Mouse (Mus musculus) cerebellum, adult 8-10 months (tissue): ENCODE measurements around the gene Pnpla6.

Experiments
- DNase-seq: peaks from one replicate; pipeline ENCODE4 v3.0.0; 2022

Gene Pnpla6

DNA sequence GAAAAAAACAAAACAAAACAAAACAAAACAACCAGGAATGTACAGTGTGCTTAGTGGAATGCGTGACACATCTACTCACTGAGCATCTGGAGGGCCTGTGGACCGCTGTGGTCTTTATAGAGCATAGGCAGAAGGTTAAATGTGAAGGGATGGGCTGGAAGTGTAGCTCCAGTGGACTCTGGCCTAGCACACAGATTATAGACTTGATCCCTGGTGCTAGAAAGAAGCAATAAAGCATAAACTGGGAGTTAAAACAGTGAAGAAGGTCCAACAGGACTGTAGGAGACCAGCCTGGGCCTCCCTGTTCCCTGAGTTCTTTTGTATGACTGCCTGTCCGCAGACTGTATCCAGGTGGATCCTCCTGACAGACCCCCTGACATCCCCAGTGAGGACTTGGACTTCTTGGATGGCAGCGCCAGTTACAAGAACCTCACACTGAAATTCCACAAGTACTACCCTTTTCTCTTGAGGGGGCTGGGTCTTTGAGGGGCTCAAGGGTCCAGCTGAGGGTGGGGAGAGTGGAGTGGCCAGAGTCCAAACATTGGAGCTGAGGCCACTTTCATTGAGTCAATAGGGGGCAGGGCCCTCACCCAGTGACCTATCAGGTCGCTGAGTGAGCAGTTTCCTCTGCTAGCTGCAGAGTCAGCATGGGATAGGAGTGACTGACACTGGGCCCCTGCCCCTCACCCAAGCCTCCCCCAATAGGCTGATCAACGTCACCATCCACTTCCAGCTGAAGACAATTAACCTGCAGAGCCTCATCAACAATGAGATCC is 7.0 kb upstream of the Pnpla6 start:
- DNase-seq: no peak

DNA sequence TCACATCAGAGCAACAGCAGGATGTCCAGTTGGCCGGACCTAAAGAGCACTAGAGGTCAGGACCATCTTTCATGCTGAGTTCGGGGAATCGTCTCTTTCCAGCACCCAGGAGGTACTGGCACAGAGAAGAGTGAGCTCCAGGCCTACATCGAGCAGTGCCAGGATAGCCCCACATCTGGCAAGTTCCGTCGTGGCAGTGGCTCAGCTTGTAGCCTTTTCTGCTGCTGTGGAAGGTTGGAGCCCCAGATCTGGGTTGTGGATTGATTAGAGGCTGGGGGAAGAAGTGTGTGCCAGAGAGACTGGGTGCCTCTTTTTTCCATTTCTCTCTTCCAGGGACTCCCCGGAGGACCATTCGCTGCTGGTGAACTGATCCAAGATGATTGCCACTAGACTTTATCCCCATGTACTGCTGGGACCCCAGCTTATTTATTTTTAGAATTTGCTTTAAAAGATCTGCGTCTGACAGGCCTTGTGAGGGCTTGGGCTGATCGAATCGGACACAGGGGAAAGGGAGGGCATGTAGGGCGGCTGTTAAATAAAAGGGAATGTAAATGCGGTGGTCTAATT is 420 bp upstream of the Pnpla6 start:
- DNase-seq: peak; percentile 50

DNA sequence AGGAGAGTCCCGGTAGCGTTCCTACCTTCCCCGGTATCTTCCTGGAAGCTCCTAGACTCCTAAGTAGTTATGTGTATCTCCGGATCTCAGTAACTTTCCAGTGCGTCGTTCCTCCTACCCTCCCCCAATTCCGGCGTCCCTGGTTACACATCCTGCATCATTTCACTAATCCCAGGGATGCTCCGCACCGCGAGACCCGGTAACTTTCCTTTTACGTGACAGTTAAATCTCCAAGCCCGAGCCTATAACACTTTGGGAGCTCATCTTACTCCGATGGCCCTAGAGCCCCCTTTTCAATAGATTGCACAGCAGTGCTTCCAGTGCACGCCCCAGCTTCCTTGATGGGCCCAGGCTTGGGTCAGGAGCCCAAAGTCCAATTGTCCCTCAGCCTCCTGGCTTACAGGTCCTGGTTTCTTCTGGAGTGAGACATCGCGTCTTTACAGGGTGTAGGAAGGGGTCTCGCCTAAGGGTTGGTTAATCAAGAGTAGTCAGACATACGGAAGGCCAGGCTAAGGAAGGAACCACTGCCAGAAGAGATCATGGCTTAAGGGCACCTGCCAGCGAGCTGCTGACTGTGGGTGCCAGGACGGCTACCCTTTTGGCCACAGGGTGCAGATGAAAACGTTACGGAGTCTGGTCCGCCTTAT is 710 bp downstream of the Pnpla6 start:
- no peak for DNase-seq

DNA sequence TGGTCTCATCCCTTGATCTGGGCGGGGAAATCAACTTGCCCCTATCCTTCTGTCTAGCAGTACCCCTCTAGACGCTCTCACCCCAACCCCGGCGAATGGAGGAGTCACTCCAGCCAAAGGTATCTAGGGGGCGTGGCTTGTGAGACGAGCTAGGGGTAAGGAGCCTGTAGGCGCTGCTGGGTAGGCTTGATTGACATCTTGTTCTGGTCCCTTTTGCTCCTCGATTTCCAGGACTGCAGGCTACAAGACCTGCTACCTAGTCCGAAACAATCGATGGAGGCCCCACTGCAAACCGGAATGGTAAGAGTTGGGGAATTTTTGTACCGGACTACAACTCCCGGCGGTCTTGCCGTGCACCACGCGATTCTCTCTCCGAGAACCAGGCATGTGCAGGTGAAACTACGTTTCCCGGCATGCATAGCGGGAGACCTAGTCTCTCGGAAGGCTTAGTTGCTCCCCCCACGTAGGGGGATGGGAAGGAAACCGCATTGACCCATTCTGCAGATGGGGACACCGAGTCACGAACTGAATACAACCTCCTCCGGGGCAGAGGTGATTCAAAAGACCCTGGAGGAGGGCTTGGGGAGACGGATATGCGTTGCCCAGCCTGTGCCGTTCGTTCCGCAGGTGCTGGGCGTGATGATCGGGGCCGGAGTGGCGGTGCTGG is 1.4 kb downstream of the Pnpla6 start:
- peak; percentile 96 for DNase-seq

DNA sequence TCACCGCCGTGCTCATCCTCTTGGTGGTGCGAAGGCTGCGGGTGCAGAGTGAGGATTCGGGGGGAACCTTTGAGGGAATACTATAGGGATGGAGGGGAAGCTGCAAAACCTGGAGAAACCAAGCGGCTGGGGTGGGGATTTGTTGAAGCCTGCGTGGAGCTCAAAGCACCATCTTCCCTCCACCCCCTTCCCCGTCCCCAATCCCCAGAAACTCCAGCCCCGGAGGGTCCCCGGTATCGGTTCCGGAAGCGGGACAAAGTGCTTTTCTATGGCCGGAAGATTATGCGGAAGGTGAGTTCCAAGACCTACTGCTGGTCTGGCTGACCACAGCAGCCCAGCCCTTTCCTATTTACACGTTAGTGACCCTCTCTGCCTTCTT is 1.9 kb downstream of the Pnpla6 start:
- DNase-seq: no peak

DNA sequence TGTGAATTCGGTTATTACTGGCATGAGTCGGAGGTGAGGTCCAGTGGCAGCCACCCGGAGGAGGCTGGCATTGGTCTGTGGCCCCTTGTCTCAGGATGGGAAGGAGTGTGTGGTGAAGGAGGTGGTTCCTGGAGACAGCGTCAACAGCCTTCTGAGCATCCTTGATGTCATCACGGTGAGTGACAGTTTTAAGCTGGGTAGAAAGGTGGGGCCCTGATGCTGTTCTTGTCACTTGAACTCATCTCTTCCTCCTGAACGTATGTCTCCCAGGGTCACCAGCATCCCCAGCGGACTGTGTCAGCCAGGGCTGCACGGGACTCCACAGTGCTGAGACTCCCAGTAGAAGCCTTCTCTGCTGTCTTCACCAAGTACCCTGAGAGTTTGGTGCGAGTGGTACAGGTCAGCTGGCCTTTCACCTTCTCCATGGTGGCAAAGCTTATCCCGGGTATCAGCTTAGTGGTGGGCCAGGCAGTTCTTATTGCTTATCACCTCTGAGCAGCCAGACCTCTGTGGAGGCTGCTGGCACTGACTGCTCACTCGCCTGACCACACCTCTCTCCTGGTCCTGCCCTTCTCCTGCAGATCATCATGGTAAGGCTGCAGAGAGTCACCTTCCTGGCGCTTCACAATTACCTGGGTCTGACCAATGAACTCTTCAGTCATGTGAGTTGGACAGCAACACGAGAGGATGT is 7.0 kb downstream of the Pnpla6 start:
- DNase-seq: no peak

DNA sequence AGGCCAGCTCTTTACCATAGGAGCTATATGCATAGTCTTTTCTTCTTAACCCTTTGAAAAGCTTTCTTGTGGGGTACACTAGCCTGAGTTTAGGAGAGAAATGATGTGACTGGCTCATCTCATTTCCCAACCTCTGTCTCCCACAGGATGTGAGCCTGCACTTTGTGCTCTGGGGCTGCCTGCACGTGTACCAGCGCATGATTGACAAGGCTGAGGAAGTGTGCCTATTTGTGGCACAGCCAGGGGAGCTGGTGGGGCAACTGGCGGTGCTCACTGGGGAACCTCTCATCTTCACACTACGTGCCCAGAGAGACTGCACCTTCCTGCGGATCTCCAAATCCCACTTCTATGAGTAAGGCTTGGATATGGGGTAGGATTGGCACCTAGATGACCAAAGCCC is 15.6 kb downstream of the Pnpla6 start:
- DNase-seq: no peak

DNA sequence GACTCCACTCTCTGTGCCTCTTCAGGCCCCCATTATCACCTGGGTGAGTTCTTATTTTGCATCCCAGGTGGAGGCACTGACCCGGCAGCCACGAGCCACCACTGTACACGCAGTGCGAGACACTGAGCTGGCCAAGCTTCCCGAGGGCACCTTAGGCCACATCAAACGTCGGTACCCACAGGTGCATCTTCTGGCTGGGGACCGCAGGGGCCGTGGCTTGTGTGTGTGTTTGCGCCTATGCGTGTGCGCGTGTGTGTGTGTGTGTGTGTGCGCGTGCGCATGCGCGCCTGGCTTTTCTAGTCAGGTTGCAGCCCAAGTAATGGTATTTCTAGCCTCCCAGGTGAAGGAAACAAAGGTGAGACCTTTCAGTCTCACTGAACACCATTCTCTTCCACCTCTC is 16.8 kb downstream of the Pnpla6 start:
- no peak for DNase-seq

DNA sequence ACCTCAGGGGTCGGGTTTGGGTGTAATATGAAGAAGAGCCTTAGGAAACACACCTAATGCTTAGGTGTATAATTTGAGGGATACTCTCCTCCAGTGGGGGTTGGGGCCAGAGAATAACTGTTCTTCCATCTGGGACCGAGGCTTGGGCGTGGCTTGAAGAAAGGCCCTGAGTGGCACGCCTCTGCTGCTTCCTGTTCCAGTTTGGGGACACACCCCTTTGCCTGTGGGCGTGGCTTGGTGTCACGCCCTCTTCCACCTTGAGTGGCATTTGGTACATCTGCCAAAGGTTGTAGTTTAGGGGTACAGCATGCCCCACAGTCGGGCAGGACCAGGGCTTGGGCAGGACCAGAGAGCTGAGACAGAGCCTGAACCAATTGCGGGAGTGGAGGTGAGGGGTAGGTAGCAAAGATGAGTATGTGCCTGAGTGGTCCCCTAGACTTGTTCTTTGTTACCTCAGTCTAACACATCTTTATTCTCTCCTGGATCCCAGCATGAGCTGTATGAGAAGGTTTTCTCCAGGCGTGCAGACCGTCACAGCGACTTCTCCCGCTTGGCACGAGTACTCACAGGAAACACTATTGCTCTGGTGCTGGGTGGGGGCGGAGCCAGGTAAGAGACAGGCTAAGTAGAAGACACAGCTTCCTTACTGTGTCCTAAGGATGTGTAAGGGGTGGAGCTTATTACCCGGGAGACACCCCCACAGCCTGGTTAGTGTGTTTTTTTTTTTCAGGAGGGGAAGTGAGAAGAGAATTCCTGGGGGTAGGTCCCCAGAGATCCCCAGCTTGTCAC is 21.1 kb downstream of the Pnpla6 start:
- DNase-seq: no peak

DNA sequence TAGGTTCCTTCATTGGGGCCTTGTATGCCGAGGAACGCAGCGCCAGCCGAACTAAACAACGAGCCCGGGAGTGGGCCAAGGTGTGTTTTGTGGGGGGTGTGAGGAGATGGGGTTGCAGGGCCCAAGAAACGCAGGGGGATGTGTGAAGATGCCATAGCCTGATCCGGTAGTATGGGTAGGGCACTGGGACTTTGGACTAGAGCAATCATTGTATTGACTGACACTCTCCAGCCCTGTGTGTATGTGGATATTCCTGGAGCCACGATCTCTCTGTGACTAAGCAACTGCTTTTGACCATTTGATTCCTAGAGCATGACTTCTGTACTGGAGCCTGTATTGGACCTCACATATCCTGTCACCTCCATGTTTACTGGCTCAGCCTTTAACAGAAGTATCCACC is 21.8 kb downstream of the Pnpla6 start:
- no peak for DNase-seq

DNA sequence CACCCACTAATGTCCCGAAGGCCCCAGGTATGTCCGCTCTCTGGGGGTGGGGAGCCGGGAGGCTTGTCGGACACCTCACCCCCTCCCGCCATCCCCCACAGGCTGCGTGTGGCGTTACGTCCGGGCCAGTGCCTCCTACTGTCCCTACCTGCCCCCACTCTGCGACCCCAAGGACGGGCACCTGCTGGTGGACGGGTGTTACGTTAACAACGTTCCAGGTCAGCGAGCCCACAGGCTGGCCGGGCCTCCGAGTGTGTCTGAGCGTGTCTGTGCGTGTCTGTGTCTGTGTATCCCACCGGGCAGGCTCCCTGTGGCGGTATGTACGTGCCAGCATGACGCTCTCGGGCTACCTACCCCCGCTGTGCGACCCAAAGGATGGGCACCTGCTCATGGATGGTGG is 22.5 kb downstream of the Pnpla6 start:
- DNase-seq: no peak

DNA sequence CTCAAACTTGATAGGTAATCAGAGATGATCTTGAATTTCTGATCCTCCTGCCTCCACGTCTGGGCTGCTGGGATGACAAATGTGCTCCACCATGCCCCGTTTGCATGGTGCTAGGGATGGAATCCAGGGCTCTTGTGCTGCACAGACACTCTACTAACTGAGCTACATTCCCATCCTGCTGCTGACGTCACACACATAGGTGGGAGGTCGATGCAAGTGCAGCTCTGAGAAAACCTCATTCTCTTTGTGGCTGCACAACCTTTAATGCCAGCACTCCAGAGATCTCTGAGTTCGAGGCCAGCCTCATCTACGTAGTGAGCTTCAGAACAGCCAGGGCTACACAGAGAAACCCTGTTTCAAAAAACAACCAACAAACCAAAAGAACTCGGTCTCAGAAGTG is 24.0 kb downstream of the Pnpla6 start:
- no peak for DNase-seq

DNA sequence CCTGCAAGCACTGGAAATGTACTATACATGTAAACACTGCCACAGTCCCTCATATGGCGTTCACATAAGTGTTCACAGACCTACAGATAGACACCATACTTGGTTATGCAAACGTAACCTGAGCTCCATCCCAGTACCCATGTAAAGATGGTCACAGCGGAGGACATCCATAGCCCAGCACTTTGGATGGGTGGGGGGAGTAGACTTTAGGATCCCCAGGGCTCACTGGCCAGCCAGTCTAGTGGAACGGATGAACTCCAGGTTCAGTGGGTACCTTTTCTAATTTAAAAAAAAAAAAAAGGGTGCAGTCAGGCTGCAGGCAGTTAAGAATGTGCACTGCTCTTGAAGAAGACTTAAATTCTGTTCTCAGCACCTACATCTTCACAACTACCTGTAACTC is 24.9 kb downstream of the Pnpla6 start:
- DNase-seq: no peak

DNA sequence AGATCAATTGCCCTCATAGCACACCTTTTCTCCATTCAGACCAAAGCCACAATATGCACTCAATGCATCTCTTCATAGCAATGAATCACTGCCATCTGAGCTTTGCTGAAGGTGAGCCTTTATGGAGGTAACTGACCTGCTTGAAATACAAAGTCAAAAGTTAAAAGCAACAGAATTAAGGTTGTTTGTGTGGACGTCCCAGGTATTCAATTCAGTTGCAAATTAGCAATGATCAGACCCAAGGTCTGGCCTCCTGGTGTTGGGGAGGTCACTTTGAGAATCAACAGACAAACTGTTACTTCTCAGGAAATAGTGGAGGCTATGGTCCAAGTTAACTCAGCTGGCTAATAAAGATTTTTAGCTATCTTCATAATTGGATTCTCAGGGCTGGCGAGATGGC is 31.3 kb downstream of the Pnpla6 start:
- no peak for DNase-seq

DNA sequence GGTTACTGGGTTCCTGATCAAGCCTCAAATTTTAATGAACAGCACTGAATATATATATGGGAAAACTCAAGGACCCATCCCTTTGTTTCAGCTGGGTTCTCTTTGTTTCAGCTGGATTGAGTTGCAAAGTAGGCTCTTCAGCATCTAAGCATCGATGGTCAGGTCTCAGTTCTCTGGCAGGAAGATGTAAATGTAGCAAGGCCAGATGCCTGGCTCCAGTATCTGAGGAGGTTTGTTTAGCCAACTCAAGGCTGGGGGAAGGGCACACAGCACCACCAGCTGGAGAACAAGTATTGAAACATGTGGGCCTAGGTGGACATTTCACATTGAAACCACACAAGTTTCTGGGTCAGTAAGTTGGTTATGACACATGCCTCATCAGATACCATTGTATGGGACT is 37.1 kb downstream of the Pnpla6 start:
- no peak for DNase-seq

DNA sequence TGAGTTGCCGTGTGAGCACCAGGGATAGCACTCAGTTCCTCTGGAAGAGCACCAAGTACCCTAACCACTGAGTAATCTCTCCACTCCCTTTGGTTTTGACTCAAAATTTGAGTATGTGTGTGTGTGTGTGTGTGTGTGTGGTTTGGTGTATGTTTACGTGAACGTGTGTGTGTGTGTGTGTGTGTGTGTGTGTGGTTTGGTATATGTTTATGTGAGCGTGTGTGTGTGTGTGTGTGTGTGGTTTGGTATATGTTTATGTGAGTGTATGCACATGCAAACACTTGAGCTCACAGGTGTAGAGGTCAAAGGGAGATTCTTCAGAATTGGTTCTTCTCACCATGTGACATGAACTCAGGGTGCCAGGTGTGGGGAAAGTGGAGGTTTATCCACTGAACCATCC is 40.9 kb downstream of the Pnpla6 start:
- no peak for DNase-seq

DNA sequence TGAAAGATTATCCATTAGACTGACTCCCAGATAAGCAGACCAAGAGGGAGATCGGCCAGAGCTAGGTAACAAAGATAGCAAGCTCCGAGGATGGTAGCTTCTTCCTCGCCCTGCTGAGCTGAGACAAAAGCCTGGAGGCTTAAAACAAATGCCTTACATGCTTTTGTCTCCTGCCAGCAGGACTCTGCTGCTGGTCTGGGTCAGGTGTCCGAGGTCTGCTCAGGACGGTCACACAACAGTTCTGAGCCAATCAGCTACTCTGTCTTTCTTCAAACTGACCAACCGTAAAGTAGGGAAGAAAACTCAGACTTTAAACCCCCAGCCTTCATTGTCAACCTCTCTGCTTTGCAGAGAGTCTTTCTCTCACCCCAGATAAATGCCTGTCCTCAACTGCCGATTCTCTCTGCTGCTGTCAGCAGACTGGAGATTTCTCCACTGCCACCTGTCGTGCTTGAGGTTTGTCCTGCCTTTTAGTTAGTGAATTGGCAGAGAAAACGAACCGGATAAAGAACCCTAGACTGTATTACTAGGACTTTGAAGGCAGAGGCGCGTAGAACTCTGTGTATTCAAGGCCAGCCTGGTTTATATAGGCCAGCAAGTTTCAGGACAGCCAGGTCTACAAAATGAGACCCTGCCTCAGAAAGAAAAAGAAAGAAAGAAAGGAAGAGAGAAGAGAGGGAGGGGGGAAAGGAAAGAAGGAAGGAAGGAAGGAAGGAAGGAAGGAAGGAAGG is 52.6 kb downstream of the Pnpla6 start, which contains the start of gene C330021F23Rik:
C330021F23Rik (plus strand) TSS at position 350 of the 731 bp plus-strand sequence.
- DNase-seq: no peak

DNA sequence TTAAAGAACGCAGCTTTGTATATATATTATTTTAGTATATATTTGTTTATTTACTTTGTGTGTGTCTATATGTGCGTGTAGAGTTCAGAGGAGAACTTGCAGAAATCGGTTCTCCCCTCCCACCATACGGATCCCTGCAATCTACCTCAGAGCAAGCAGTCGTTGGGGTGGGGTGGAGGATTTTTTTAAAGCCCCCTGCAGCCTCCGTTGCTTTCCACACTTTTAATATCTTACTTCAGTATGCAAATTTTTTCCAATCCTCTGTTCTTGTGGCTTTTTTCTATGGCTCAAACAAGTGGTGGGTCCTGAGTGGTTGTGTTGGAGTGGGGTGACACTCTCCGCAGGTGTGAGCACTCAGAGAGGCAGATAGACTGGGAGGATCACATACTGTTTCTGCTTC is 53.2 kb downstream of the Pnpla6 start:
- no peak for DNase-seq

DNA sequence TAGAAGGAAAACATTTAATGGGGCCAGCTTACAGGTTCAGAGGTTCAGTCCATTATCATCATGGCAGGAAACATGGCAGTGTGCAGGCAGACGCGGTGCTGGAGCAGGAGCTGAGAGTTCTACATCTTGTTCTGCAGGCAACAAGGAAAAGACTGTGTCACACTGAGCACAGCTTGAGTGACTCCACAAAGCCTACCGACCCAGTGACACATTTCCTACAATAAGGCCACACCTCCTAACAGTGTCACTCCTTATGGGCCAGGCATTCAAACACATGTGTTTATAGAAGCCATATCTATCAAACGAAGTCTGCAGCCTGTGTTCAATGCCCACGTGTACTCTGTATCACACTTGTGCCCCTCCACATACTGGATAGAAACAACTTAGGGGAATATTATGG is 54.6 kb downstream of the Pnpla6 start:
- DNase-seq: no peak

DNA sequence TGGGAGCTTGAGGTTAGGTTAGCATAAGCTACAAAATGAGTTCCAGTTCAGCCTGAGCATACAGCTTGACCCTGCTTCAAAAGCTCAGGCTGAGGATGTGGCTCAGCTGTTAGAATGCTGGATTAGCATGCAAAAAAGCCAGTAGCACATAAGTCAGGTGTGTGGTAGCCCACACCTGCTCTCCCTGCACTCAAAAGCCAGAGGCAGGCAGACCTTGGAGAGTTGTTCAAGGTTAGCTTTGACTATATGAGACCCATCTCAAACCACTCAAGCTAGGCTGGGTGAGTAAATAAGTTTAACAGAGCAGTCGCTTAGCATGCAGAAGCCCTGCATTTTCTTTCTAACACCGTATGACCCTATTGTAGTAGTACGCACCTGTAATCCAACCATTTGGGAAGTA is 59.4 kb downstream of the Pnpla6 start:
- DNase-seq: no peak

DNA sequence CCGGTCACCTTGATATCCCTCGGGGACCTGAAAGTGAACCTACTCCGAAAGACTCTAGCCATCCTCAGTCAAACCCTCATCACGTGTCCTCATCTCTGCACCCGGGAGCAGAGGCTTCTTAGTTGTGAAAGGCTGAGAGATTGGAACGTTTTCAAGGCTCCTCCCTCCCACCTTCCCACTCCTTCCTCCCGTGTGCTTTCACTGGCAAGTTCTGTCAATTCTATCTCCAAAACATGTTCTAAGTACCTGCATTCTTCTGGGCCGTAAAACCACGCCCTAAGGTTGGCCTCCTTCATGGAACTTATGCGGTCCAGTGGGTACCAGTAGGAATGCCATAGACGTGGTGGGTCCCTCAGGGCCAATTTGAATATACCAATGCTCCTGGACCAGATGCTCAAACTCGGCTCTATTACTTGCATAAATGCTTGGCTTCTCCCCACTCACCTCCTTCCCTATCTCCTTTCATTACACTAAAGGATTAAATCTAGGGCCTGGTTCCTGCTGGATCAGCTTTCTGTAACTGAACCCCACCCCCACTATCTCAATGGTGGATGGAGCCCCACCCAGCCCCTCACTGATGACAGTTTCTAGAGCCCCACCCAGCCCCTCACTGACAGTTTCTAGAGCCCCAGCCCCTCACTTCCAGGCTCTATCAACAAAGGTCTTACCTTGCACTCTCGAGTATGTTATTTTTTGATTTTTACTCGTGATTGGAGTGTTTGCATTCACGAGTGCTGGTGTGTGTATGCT is 61.2 kb downstream of the Pnpla6 start:
- DNase-seq: no peak
